Mouse (Mus musculus): ENCODE results near the gene Evi2a. TPM values are rescaled to one million over a fixed set of nuclear protein-coding genes. Genes with fewer than 3 reads are reported as not detected.

Gene Evi2a
- polyA plus RNA-seq, 1 experiment from 2014 or later: 3.4 TPM

GRCm38 (mm10) chr11:79531485-79531884 is 1.1 kb upstream of the Evi2a start:
- Histone ChIP-seq H3K27ac (ENCODE audit: low read depth) (no peak overlapping the region), H3K36me3 (ENCODE audit: insufficient read depth) (peaks cover 18% of the 10 kb centered on the region; the same call in 1 of the 2 replicates), H3K4me3 (ENCODE audit: low read depth, low read length) (no peak overlapping the region)

GRCm38 (mm10) chr11:79530774-79531173 is 365 bp upstream of the Evi2a start:
- Histone ChIP-seq H3K9me3 (ENCODE audit: low read depth, low read length) (no peaks in the 10 kb centered on the region), H3K27me3 (ENCODE audit: insufficient read depth, low read length) (no peaks in the 10 kb centered on the region), H3K4me1 (ENCODE audit: insufficient read depth) (no peaks in the 10 kb centered on the region), H3K4me2 (no peak overlapping the region), H3K27ac (ENCODE audit: low read depth) (no peak overlapping the region), H3K9ac (no peak overlapping the region), H3K36me3 (ENCODE audit: insufficient read depth) (peaks cover 18% of the 10 kb centered on the region; the same call in 1 of the 2 replicates), H3K4me3 (ENCODE audit: low read depth, low read length) (no peak overlapping the region)
- no peak for ATAC-seq (ENCODE audit: insufficient read depth)
- 82% methylated on average over 11 of the region's 11 CpGs for WGBS
- no peak for TF ChIP-seq CTCF (IDR thresholded peaks at IDR 0.05; ENCODE audit: low read depth)
- DNase-seq: no peak

More at GRCm38 (mm10) chr11:79531485-79531884, 1.1 kb upstream of the Evi2a start:
- H3K9me3 ChIP-seq (ENCODE audit: low read depth, low read length): no peaks in the 10 kb centered on the region
- H3K4me1 ChIP-seq (ENCODE audit: insufficient read depth): no peaks in the 10 kb centered on the region
- ATAC-seq (ENCODE audit: insufficient read depth) (no peak), DNase-seq (no peak)
- H3K9ac ChIP-seq: no peak overlapping the region
- no peak overlapping the region for H3K4me2 ChIP-seq
- TF ChIP-seq CTCF (IDR thresholded peaks at IDR 0.05; ENCODE audit: low read depth): no peak
- no peaks in the 10 kb centered on the region for H3K27me3 ChIP-seq (ENCODE audit: insufficient read depth, low read length)
- WGBS: 87% methylated on average over 4 of the region's 4 CpGs

- Histone ChIP-seq H3K4me1 (ENCODE audit: insufficient read depth) (no peaks in the 10 kb centered on the region), H3K4me2 (no peak overlapping the region), H3K9me3 (ENCODE audit: low read depth, low read length) (no peaks in the 10 kb centered on the region), H3K27me3 (ENCODE audit: insufficient read depth, low read length) (no peaks in the 10 kb centered on the region), H3K9ac (no peak overlapping the region), H3K27ac (ENCODE audit: low read depth) (no peak overlapping the region), H3K4me3 (ENCODE audit: low read depth, low read length) (no peak overlapping the region), H3K36me3 (ENCODE audit: insufficient read depth) (peaks cover 18% of the 10 kb centered on the region; the same call in 1 of the 2 replicates)
- no peak for TF ChIP-seq CTCF (IDR thresholded peaks at IDR 0.05; ENCODE audit: low read depth)
- DNase-seq: no peak
- no peak for ATAC-seq (ENCODE audit: insufficient read depth)
- WGBS: 70% methylated on average over 2 of the region's 2 CpGs
Observed at GRCm38 (mm10) chr11:79529736-79530135, 673 bp downstream of the Evi2a start.

GRCm38 (mm10) chr11:79529226-79529625 is 1.2 kb downstream of the Evi2a start:
- no peak for TF ChIP-seq CTCF (IDR thresholded peaks at IDR 0.05; ENCODE audit: low read depth)
- H3K4me1 ChIP-seq (ENCODE audit: insufficient read depth): no peaks in the 10 kb centered on the region
- H3K27me3 ChIP-seq (ENCODE audit: insufficient read depth, low read length): no peaks in the 10 kb centered on the region
- H3K9me3 ChIP-seq (ENCODE audit: low read depth, low read length): no peaks in the 10 kb centered on the region
- 96% methylated on average over 6 of the region's 6 CpGs for WGBS
- DNase-seq (no peak), ATAC-seq (ENCODE audit: insufficient read depth) (no peak)
- no peak overlapping the region for H3K9ac ChIP-seq
- H3K27ac ChIP-seq (ENCODE audit: low read depth): no peak overlapping the region
- peaks cover 18% of the 10 kb centered on the region; the same call in 1 of the 2 replicates for H3K36me3 ChIP-seq (ENCODE audit: insufficient read depth)
- H3K4me3 ChIP-seq (ENCODE audit: low read depth, low read length): no peak overlapping the region
- H3K4me2 ChIP-seq: no peak overlapping the region

GRCm38 (mm10) chr11:79528601-79529000 is 1.8 kb downstream of the Evi2a start:
- Histone ChIP-seq H3K4me1 (ENCODE audit: insufficient read depth) (no peaks in the 10 kb centered on the region), H3K36me3 (ENCODE audit: insufficient read depth) (peaks cover 21% of the 10 kb centered on the region; the same call in 1 of the 2 replicates), H3K9me3 (ENCODE audit: low read depth, low read length) (no peaks in the 10 kb centered on the region), H3K27me3 (ENCODE audit: insufficient read depth, low read length) (no peaks in the 10 kb centered on the region), H3K27ac (ENCODE audit: low read depth) (no peak overlapping the region), H3K4me2 (no peak overlapping the region), H3K4me3 (ENCODE audit: low read depth, low read length) (no peak overlapping the region), H3K9ac (no peak overlapping the region)
- ATAC-seq (ENCODE audit: insufficient read depth) (no peak), DNase-seq (no peak)
- TF ChIP-seq CTCF (IDR thresholded peaks at IDR 0.05; ENCODE audit: low read depth): no peak
- WGBS: 79% methylated on average over 3 of the region's 3 CpGs

GRCm38 (mm10) chr11:79527739-79528384 is 2.5 kb downstream of the Evi2a start:
- no peaks in the 10 kb centered on the region for H3K9me3 ChIP-seq (ENCODE audit: low read depth, low read length)
- no peak overlapping the region for H3K27ac ChIP-seq (ENCODE audit: low read depth)
- ATAC-seq (ENCODE audit: insufficient read depth) (no peak), DNase-seq (no peak)
- H3K4me1 ChIP-seq (ENCODE audit: insufficient read depth): no peaks in the 10 kb centered on the region
- H3K36me3 ChIP-seq (ENCODE audit: insufficient read depth): peaks cover 21% of the 10 kb centered on the region; the same call in 1 of the 2 replicates
- TF ChIP-seq CTCF (IDR thresholded peaks at IDR 0.05; ENCODE audit: low read depth): no peak
- 84% methylated on average over 5 of the region's 5 CpGs for WGBS
- H3K4me2 ChIP-seq: no peak overlapping the region
- no peak overlapping the region for H3K9ac ChIP-seq
- no peaks in the 10 kb centered on the region for H3K27me3 ChIP-seq (ENCODE audit: insufficient read depth, low read length)
- no peak overlapping the region for H3K4me3 ChIP-seq (ENCODE audit: low read depth, low read length)

- H3K4me3 ChIP-seq (ENCODE audit: low read depth, low read length): no peak overlapping the region
- H3K4me1 ChIP-seq (ENCODE audit: insufficient read depth): no peaks in the 10 kb centered on the region
- no peaks in the 10 kb centered on the region for H3K9me3 ChIP-seq (ENCODE audit: low read depth, low read length)
- DNase-seq (no peak), ATAC-seq (ENCODE audit: insufficient read depth) (no peak)
- WGBS: 64% methylated on average over 15 of the region's 15 CpGs
- TF ChIP-seq CTCF (IDR thresholded peaks at IDR 0.05; ENCODE audit: low read depth): no peak
- H3K27me3 ChIP-seq (ENCODE audit: insufficient read depth, low read length): no peaks in the 10 kb centered on the region
- H3K9ac ChIP-seq: no peak overlapping the region
- no peak overlapping the region for H3K27ac ChIP-seq (ENCODE audit: low read depth)
- peaks cover 21% of the 10 kb centered on the region; the same call in 1 of the 2 replicates for H3K36me3 ChIP-seq (ENCODE audit: insufficient read depth)
- no peak overlapping the region for H3K4me2 ChIP-seq
Observed at GRCm38 (mm10) chr11:79527015-79527738, 3.2 kb downstream of the Evi2a start.

Data from lung, embryonic 14.5 days (tissue).